Mouse (Mus musculus) left cerebral cortex, adult 18-20 months (tissue): ENCODE measurements around the gene Egflam. TPM values are rescaled to one million over a fixed set of nuclear protein-coding genes. Genes with fewer than 3 reads are reported as not detected.

Experiments used
- DNase-seq, 2 experiments: peaks; one replicate each; pipeline ENCODE4 v3.0.0; 2021 to 2022; ENCODE audit warnings: low spot score in 2 of 2, mixed read lengths in 1 of 2
- total RNA-seq, 2 experiments: library from RNA; stranded (reverse); gene quantifications; 2 replicates each; pipeline ENCODE4 v1.2.3; 2021

Gene Egflam
- total RNA-seq, 2 experiments from 2014 or later, result 4.4 to 5.1 TPM

GRCm38 (mm10) chr15:7187682-7188081 lies 210.5 kb downstream of the Egflam start:
- no peak for DNase-seq

- DNase-seq, result no peak
These were observed 217.6 kb downstream of the Egflam start for GRCm38 (mm10) chr15:7180576-7180975.

GRCm38 (mm10) chr15:7173776-7174175 lies 224.4 kb downstream of the Egflam start:
- DNase-seq, result no peak

- no peak for DNase-seq
These were observed 224.8 kb downstream of the Egflam start for GRCm38 (mm10) chr15:7173346-7173745.

GRCm38 (mm10) chr15:7172875-7173274 lies 225.3 kb downstream of the Egflam start:
- no peak for DNase-seq

- no peak for DNase-seq
These were observed 230.2 kb downstream of the Egflam start for GRCm38 (mm10) chr15:7167906-7168532.

- no peak for DNase-seq
These were observed 230.8 kb downstream of the Egflam start for GRCm38 (mm10) chr15:7167238-7167905.

GRCm38 (mm10) chr15:7166735-7167134 lies 231.5 kb downstream of the Egflam start:
- no peak for DNase-seq

- DNase-seq, result no peak
These were observed 234.3 kb downstream of the Egflam start for GRCm38 (mm10) chr15:7163851-7164250.

GRCm38 (mm10) chr15:7160321-7160720 lies 237.9 kb downstream of the Egflam start:
- no peak for DNase-seq

GRCm38 (mm10) chr15:7159869-7160268 lies 238.3 kb downstream of the Egflam start:
- no peak for DNase-seq

GRCm38 (mm10) chr15:7157658-7158057 lies 240.5 kb downstream of the Egflam start:
- no peak for DNase-seq
